Mouse (Mus musculus): ENCODE results near the gene 1520401A03Rik. TPM values are rescaled to one million over a fixed set of nuclear protein-coding genes. Genes with fewer than 3 reads are reported as not detected.
A peak's percentile ranks its signal among the peaks of the same experiment; 100 is the strongest.
"Not testable (repeated sequence)": the region's sequence is repeated elsewhere in the genome, so short reads cannot be mapped to it uniquely, and the experiment has no call there.

The 1520401A03Rik gene
- total RNA-seq (2021): not detected
- long read RNA-seq, experiment 1: 0 reads
- long read RNA-seq, experiment 2, partial matches to known transcripts: 0 of 1 reads
- long read RNA-seq, experiment 2, other reads (novel, unspliced or antisense): 1 of 1 reads

- no peak for DNase-seq
- Histone ChIP-seq H3K4me3 (no peak within 1 kb of the TSS), H3K27ac (no peak within 1 kb of the TSS)
- intact Hi-C loops (cut with DNase I): loop anchor here (10.0 kb wide), 1 partner anchor 528 kb away; the partner anchor contains the start of gene Zfp40
- no peak for TF ChIP-seq CTCF (IDR thresholded peaks at IDR 0.05)
Measured at GRCm38 (mm10) chr17:23722376-23723125, at the start of gene 1520401A03Rik. Gene 1520401A03Rik (minus strand): TSS chr17:23722783.

- not testable (repeated sequence) for DNase-seq, H3K27ac ChIP-seq
- intact Hi-C loops (cut with DNase I): loop anchor here (5.0 kb wide), 1 partner anchor 190 kb away; no protein-coding TSS in a partner anchor
- peak overlapping the region; percentile 94; the same call in 1 of the 2 replicates for H3K4me3 ChIP-seq
Measured at GRCm38 (mm10) chr17:23772219-23772556, 49.6 kb upstream of the 1520401A03Rik start.

- Histone ChIP-seq H3K27ac (peak within 1 kb of the TSS; percentile 95), H3K4me3 (peak within 1 kb of the TSS; percentile 94)
- peak; percentile 98 for DNase-seq
- no peak for TF ChIP-seq CTCF (IDR thresholded peaks at IDR 0.05)
- intact Hi-C loops (cut with DNase I): loop anchor here (2.0 to 5.0 kb wide), 3 partner anchors 23 to 191 kb away; no protein-coding TSS in a partner anchor
Measured at GRCm38 (mm10) chr17:23771284-23772218, 49.0 kb upstream of the 1520401A03Rik start, which contains the start of gene Flywch1. Gene Flywch1 (minus strand): TSS chr17:23771602.

- intact Hi-C loops (cut with DNase I): loop anchor here (2.0 to 5.0 kb wide), 3 partner anchors 22 to 191 kb away; no protein-coding TSS in a partner anchor
- no peak for TF ChIP-seq CTCF (IDR thresholded peaks at IDR 0.05)
- Histone ChIP-seq H3K27ac (peak overlapping the region; percentile 95), H3K4me3 (peak overlapping the region; percentile 94)
- DNase-seq: peak; percentile 32
Measured at GRCm38 (mm10) chr17:23770896-23771283, 48.3 kb upstream of the 1520401A03Rik start.

GRCm38 (mm10) chr17:23770493-23770892 lies 47.9 kb upstream of the 1520401A03Rik start:
- peak overlapping the region; percentile 94 for H3K4me3 ChIP-seq
- TF ChIP-seq CTCF (IDR thresholded peaks at IDR 0.05): no peak
- intact Hi-C loops (cut with DNase I): loop anchor here (2.0 to 5.0 kb wide), 3 partner anchors 22 to 192 kb away; no protein-coding TSS in a partner anchor
- H3K27ac ChIP-seq: peak overlapping the region; percentile 95
- no peak for DNase-seq

GRCm38 (mm10) chr17:23762976-23763375 lies 40.4 kb upstream of the 1520401A03Rik start:
- DNase-seq: no peak
- TF ChIP-seq CTCF (IDR thresholded peaks at IDR 0.05): no peak
- intact Hi-C loops (cut with DNase I): no loop called here
- no peak overlapping the region for H3K27ac ChIP-seq
- no peak overlapping the region for H3K4me3 ChIP-seq

GRCm38 (mm10) chr17:23761155-23761554 lies 38.6 kb upstream of the 1520401A03Rik start:
- DNase-seq: no peak
- no peak for TF ChIP-seq CTCF (IDR thresholded peaks at IDR 0.05)
- Histone ChIP-seq H3K4me3 (no peak overlapping the region), H3K27ac (no peak overlapping the region)
- intact Hi-C loops (cut with DNase I): no loop called here

GRCm38 (mm10) chr17:23760231-23760630 lies 37.6 kb upstream of the 1520401A03Rik start:
- Histone ChIP-seq H3K4me3 (no peak overlapping the region), H3K27ac (no peak overlapping the region)
- intact Hi-C loops (cut with DNase I): no loop called here
- no peak for TF ChIP-seq CTCF (IDR thresholded peaks at IDR 0.05)
- no peak for DNase-seq

- no peak for DNase-seq
- no peak overlapping the region for H3K4me3 ChIP-seq
- intact Hi-C loops (cut with DNase I): no loop called here
- TF ChIP-seq CTCF (IDR thresholded peaks at IDR 0.05): no peak
- H3K27ac ChIP-seq: no peak overlapping the region
Measured at GRCm38 (mm10) chr17:23758801-23759200, 36.2 kb upstream of the 1520401A03Rik start.

- TF ChIP-seq CTCF (IDR thresholded peaks at IDR 0.05): no peak
- intact Hi-C loops (cut with DNase I): no loop called here
- Histone ChIP-seq H3K4me3 (no peak overlapping the region), H3K27ac (no peak overlapping the region)
- DNase-seq: no peak
Measured at GRCm38 (mm10) chr17:23757581-23757980, 35.0 kb upstream of the 1520401A03Rik start.

- no peak for DNase-seq
- intact Hi-C loops (cut with DNase I): no loop called here
Measured at GRCm38 (mm10) chr17:23755689-23756088, 33.1 kb upstream of the 1520401A03Rik start.

More at GRCm38 (mm10) chr17:23755689-23756088, 33.1 kb upstream of the 1520401A03Rik start:
- TF ChIP-seq CTCF (IDR thresholded peaks at IDR 0.05): no peak
- H3K4me3 ChIP-seq: peak overlapping the region; percentile 56
- peak overlapping the region; percentile 68 for H3K27ac ChIP-seq
